Mouse (Mus musculus): ENCODE results near the gene Ccdc40. TPM values are rescaled to one million over a fixed set of nuclear protein-coding genes. Genes with fewer than 3 reads are reported as not detected.
"Not testable (repeated sequence)": the region's sequence is repeated elsewhere in the genome, so short reads cannot be mapped to it uniquely, and the experiment has no call there.

The Ccdc40 gene
- polyA plus RNA-seq, 1 experiment from 2014 or later, result 11.5 TPM

GRCm38 (mm10) chr11:119245543-119245942 is 17.2 kb downstream of the Ccdc40 start:
- H3K36me3 ChIP-seq (ENCODE audit: control insufficient read depth, insufficient read depth); ATAC-seq; H3K27ac ChIP-seq (ENCODE audit: low read length); H3K27me3 ChIP-seq (replicated peaks; ENCODE audit: control insufficient read depth, insufficient read depth, low read length); H3K4me3 ChIP-seq (replicated peaks; ENCODE audit: low read length); H3K9me3 ChIP-seq (ENCODE audit: control insufficient read depth, low read length); H3K4me1 ChIP-seq (replicated peaks; ENCODE audit: control insufficient read depth, insufficient read depth, low read length); H3K4me2 ChIP-seq (ENCODE audit: low read length); H3K9ac ChIP-seq (replicated peaks; ENCODE audit: low read depth, low read length): not testable (repeated sequence)
- 92% methylated on average over 6 of the region's 6 CpGs for WGBS

GRCm38 (mm10) chr11:119249011-119249410 is 20.6 kb downstream of the Ccdc40 start:
- Histone ChIP-seq H3K36me3 (ENCODE audit: control insufficient read depth, insufficient read depth) (no peaks in the 10 kb centered on the region; the same call in 1 of the 2 replicates), H3K9me3 (ENCODE audit: control insufficient read depth, low read length) (no peaks in the 10 kb centered on the region), H3K9ac (replicated peaks; ENCODE audit: low read depth, low read length) (no peak overlapping the region), H3K4me3 (replicated peaks; ENCODE audit: low read length) (no peak overlapping the region), H3K4me1 (replicated peaks; ENCODE audit: control insufficient read depth, insufficient read depth, low read length) (peaks cover 9% of the 10 kb centered on the region), H3K4me2 (ENCODE audit: low read length) (no peak overlapping the region), H3K27me3 (replicated peaks; ENCODE audit: control insufficient read depth, insufficient read depth, low read length) (no peaks in the 10 kb centered on the region), H3K27ac (ENCODE audit: low read length) (no peak overlapping the region)
- WGBS, result 35% methylated on average over 6 of the region's 6 CpGs
- ATAC-seq, result no peak

- H3K27me3 ChIP-seq (replicated peaks; ENCODE audit: control insufficient read depth, insufficient read depth, low read length), result no peaks in the 10 kb centered on the region
- no peak overlapping the region for H3K27ac ChIP-seq (ENCODE audit: low read length)
- 84% methylated on average over 17 of the region's 17 CpGs for WGBS
- no peak overlapping the region for H3K4me3 ChIP-seq (replicated peaks; ENCODE audit: low read length)
- no peak overlapping the region for H3K9ac ChIP-seq (replicated peaks; ENCODE audit: low read depth, low read length)
- no peak for ATAC-seq
- no peak overlapping the region for H3K4me2 ChIP-seq (ENCODE audit: low read length)
- H3K36me3 ChIP-seq (ENCODE audit: control insufficient read depth, insufficient read depth), result no peaks in the 10 kb centered on the region; the same call in 1 of the 2 replicates
- no peaks in the 10 kb centered on the region for H3K9me3 ChIP-seq (ENCODE audit: control insufficient read depth, low read length)
- peaks cover 9% of the 10 kb centered on the region for H3K4me1 ChIP-seq (replicated peaks; ENCODE audit: control insufficient read depth, insufficient read depth, low read length)
Measured at GRCm38 (mm10) chr11:119250998-119251397, 22.6 kb downstream of the Ccdc40 start.

GRCm38 (mm10) chr11:119252854-119253541 is 24.6 kb downstream of the Ccdc40 start:
- Histone ChIP-seq H3K4me1 (replicated peaks; ENCODE audit: control insufficient read depth, insufficient read depth, low read length) (peaks cover 9% of the 10 kb centered on the region), H3K27me3 (replicated peaks; ENCODE audit: control insufficient read depth, insufficient read depth, low read length) (no peaks in the 10 kb centered on the region), H3K9me3 (ENCODE audit: control insufficient read depth, low read length) (no peaks in the 10 kb centered on the region), H3K4me3 (replicated peaks; ENCODE audit: low read length) (peak overlapping the region; percentile 3; the same call in 1 of the 2 replicates), H3K36me3 (ENCODE audit: control insufficient read depth, insufficient read depth) (no peaks in the 10 kb centered on the region; the same call in 1 of the 2 replicates), H3K4me2 (ENCODE audit: low read length) (peak overlapping the region; percentile 34), H3K27ac (ENCODE audit: low read length) (no peak overlapping the region), H3K9ac (replicated peaks; ENCODE audit: low read depth, low read length) (no peak overlapping the region)
- peak; percentile 76; the same call in 1 of the 2 replicates for ATAC-seq
- 8% methylated on average over 22 of the region's 22 CpGs for WGBS

- not testable (repeated sequence) for ATAC-seq; H3K27ac ChIP-seq (ENCODE audit: low read length); H3K4me2 ChIP-seq (ENCODE audit: low read length); H3K4me3 ChIP-seq (replicated peaks; ENCODE audit: low read length); H3K4me1 ChIP-seq (replicated peaks; ENCODE audit: control insufficient read depth, insufficient read depth, low read length); H3K27me3 ChIP-seq (replicated peaks; ENCODE audit: control insufficient read depth, insufficient read depth, low read length); H3K36me3 ChIP-seq (ENCODE audit: control insufficient read depth, insufficient read depth); H3K9ac ChIP-seq (replicated peaks; ENCODE audit: low read depth, low read length); H3K9me3 ChIP-seq (ENCODE audit: control insufficient read depth, low read length)
- WGBS, result 78% methylated on average over 5 of the region's 5 CpGs
Measured at GRCm38 (mm10) chr11:119256557-119256956, 28.2 kb downstream of the Ccdc40 start.

GRCm38 (mm10) chr11:119258216-119258571 is 29.8 kb downstream of the Ccdc40 start:
- Histone ChIP-seq H3K4me3 (replicated peaks; ENCODE audit: low read length) (peak overlapping the region; percentile 32), H3K27ac (ENCODE audit: low read length) (no peak overlapping the region), H3K9me3 (ENCODE audit: control insufficient read depth, low read length) (no peaks in the 10 kb centered on the region), H3K4me2 (ENCODE audit: low read length) (peak overlapping the region; percentile 53), H3K9ac (replicated peaks; ENCODE audit: low read depth, low read length) (no peak overlapping the region), H3K36me3 (ENCODE audit: control insufficient read depth, insufficient read depth) (no peaks in the 10 kb centered on the region), H3K27me3 (replicated peaks; ENCODE audit: control insufficient read depth, insufficient read depth, low read length) (no peaks in the 10 kb centered on the region), H3K4me1 (replicated peaks; ENCODE audit: control insufficient read depth, insufficient read depth, low read length) (no peaks in the 10 kb centered on the region)
- 76% methylated on average over 9 of the region's 9 CpGs for WGBS
- ATAC-seq, result no peak

- H3K27me3 ChIP-seq (replicated peaks; ENCODE audit: control insufficient read depth, insufficient read depth, low read length), result no peaks in the 10 kb centered on the region
- H3K36me3 ChIP-seq (ENCODE audit: control insufficient read depth, insufficient read depth), result no peaks in the 10 kb centered on the region
- 69% methylated on average over 23 of the region's 23 CpGs for WGBS
- ATAC-seq, result peak; percentile 81
- H3K4me3 ChIP-seq (replicated peaks; ENCODE audit: low read length), result peak overlapping the region; percentile 32
- no peak overlapping the region for H3K27ac ChIP-seq (ENCODE audit: low read length)
- no peaks in the 10 kb centered on the region for H3K9me3 ChIP-seq (ENCODE audit: control insufficient read depth, low read length)
- peak overlapping the region; percentile 53 for H3K4me2 ChIP-seq (ENCODE audit: low read length)
- peak overlapping the region; percentile 29; the same call in 1 of the 2 replicates for H3K9ac ChIP-seq (replicated peaks; ENCODE audit: low read depth, low read length)
- H3K4me1 ChIP-seq (replicated peaks; ENCODE audit: control insufficient read depth, insufficient read depth, low read length), result no peaks in the 10 kb centered on the region
Measured at GRCm38 (mm10) chr11:119258572-119259322, 30.4 kb downstream of the Ccdc40 start.

- Histone ChIP-seq H3K27ac (ENCODE audit: low read length) (no peak overlapping the region), H3K9ac (replicated peaks; ENCODE audit: low read depth, low read length) (no peak overlapping the region), H3K4me3 (replicated peaks; ENCODE audit: low read length) (no peak overlapping the region), H3K9me3 (ENCODE audit: control insufficient read depth, low read length) (no peaks in the 10 kb centered on the region), H3K27me3 (replicated peaks; ENCODE audit: control insufficient read depth, insufficient read depth, low read length) (no peaks in the 10 kb centered on the region), H3K36me3 (ENCODE audit: control insufficient read depth, insufficient read depth) (no peaks in the 10 kb centered on the region), H3K4me1 (replicated peaks; ENCODE audit: control insufficient read depth, insufficient read depth, low read length) (no peaks in the 10 kb centered on the region), H3K4me2 (ENCODE audit: low read length) (no peak overlapping the region)
- 87% methylated on average over 8 of the region's 8 CpGs for WGBS
- no peak for ATAC-seq
Measured at GRCm38 (mm10) chr11:119259977-119260376, 31.6 kb downstream of the Ccdc40 start.

GRCm38 (mm10) chr11:119264413-119264812 is 36.0 kb downstream of the Ccdc40 start:
- H3K9me3 ChIP-seq (ENCODE audit: control insufficient read depth, low read length), result no peaks in the 10 kb centered on the region
- H3K9ac ChIP-seq (replicated peaks; ENCODE audit: low read depth, low read length), result no peak overlapping the region
- no peaks in the 10 kb centered on the region for H3K27me3 ChIP-seq (replicated peaks; ENCODE audit: control insufficient read depth, insufficient read depth, low read length)
- WGBS, result 93% methylated on average over 13 of the region's 13 CpGs
- H3K4me1 ChIP-seq (replicated peaks; ENCODE audit: control insufficient read depth, insufficient read depth, low read length), result peaks cover 15% of the 10 kb centered on the region
- no peak overlapping the region for H3K4me2 ChIP-seq (ENCODE audit: low read length)
- no peak for ATAC-seq
- no peak overlapping the region for H3K4me3 ChIP-seq (replicated peaks; ENCODE audit: low read length)
- H3K27ac ChIP-seq (ENCODE audit: low read length), result no peak overlapping the region
- no peaks in the 10 kb centered on the region for H3K36me3 ChIP-seq (ENCODE audit: control insufficient read depth, insufficient read depth)
